8 mouse cellular contexts compared by ENCODE assay signal in the genomic region with DNA sequence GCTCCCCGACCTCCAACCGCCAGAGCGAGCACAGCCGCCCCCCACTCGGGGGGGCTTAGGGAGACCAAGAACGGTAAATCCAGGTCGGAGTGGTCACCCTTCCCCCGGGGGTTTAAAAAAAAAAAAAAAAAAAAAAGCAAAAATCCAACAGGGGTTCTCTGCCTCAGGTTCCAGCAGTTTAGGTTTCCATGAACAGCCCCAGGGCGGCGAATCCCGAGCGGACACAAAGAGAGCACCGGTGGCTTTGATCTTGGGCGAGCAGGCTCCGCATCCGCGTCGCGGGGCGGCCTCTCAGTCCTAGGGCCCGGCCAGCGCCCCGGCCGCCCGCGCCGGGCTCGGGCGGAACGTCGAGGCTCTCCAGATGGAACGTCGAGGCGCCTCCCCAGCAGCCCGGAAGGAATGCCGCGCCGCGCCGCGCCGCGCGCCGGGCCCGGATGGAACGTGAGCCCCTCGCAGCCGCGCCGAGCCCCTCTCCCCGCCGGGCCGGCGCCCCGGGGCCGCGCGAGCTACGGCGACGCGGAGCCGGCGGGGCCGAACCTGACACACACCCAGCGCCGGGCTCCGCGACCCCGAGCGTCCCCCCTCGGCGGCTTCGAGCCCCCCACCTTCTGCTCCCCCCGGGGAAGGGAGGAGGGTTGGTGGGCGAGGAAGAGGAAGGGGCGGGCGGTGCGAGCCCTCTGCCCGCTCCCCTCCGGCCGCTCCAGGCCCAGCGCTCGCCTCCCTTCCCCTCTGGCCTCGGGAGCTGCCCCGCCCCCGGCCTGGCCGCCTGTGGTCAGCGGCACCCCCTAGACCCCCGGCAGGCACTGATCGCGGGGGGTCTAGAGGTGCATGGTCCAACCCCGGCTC. TPM values are rescaled to one million over a fixed set of nuclear protein-coding genes. Genes with fewer than 3 reads are reported as not detected.
A peak's percentile ranks its signal among the peaks of the same experiment; 100 is the strongest.
DNase-seq lines count a peak whose midpoint lies in the region; ATAC-seq and TF ChIP-seq lines count a peak whose summit lies in the region.

A gene (minus strand): TSS at position 135 of the 846 bp plus-strand sequence.

- POLR2A ChIA-PET in Patski (lab: Charles Lee), result interaction anchor here (0.5 to 2.5 kb wide), 7 partner anchors 42 to 228 kb away, joined by 3 to 9 read pairs (median 4); a partner anchor contains a TSS

- H3K9me3 ChIP-seq in kidney, postnatal 0 days (replicated peaks; ENCODE audit: low read length), result no peaks in the 10 kb centered on the region
- H3K9me3 ChIP-seq in forebrain, embryonic 10.5 days, result no peaks in the 10 kb centered on the region
- no peaks in the 10 kb centered on the region for H3K9me3 ChIP-seq in midbrain, embryonic 12.5 days

- CTCF ChIA-PET in Patski (lab: Charles Lee), result interaction anchor here (1.1 kb wide), 2 partner anchors 22 to 123 kb away, joined by 3 read pairs; no protein-coding TSS in a partner anchor

- in situ Hi-C loops in Patski (cut with MboI; ENCODE audit: low pct_unique_long_range_greater_than_20kb), result no loop called here

- no peaks in the 10 kb centered on the region for H3K27me3 ChIP-seq in kidney, postnatal 0 days (ENCODE audit: insufficient read depth, low read length)
- no peaks in the 10 kb centered on the region for H3K27me3 ChIP-seq in Patski
- no peaks in the 10 kb centered on the region for H3K27me3 ChIP-seq in forebrain, embryonic 10.5 days (ENCODE audit: poor library complexity, severe bottlenecking)
- H3K27me3 ChIP-seq in midbrain, embryonic 12.5 days, result no peaks in the 10 kb centered on the region

- peak within 1 kb of the TSS; percentile 99 for H3K27ac ChIP-seq in kidney, postnatal 0 days
- H3K27ac ChIP-seq in forebrain, embryonic 10.5 days, result peak within 1 kb of the TSS; percentile 100
- peak within 1 kb of the TSS; percentile 96 for H3K27ac ChIP-seq in midbrain, embryonic 12.5 days (replicated peaks)

- peak within 1 kb of the TSS; percentile 99 for H3K4me3 ChIP-seq in kidney, postnatal 0 days (replicated peaks; ENCODE audit: low read depth, low read length)
- peak within 1 kb of the TSS; percentile 100 for H3K4me3 ChIP-seq in forebrain, embryonic 10.5 days
- H3K4me3 ChIP-seq in midbrain, embryonic 12.5 days, result peak within 1 kb of the TSS; percentile 99

- peak within 1 kb of the TSS; percentile 79 for H3K4me2 ChIP-seq in kidney, postnatal 0 days (ENCODE audit: low read length)
- H3K4me2 ChIP-seq in midbrain, embryonic 12.5 days (replicated peaks), result peak within 1 kb of the TSS; percentile 99

- peaks cover 20% of the 10 kb centered on the region; the same call in 1 of the 2 replicates for H3K4me1 ChIP-seq in kidney, postnatal 0 days (replicated peaks; ENCODE audit: insufficient read depth, low read length)
- peaks cover 49% of the 10 kb centered on the region for H3K4me1 ChIP-seq in forebrain, embryonic 10.5 days
- peaks cover 41% of the 10 kb centered on the region for H3K4me1 ChIP-seq in midbrain, embryonic 12.5 days

- peak within 1 kb of the TSS; percentile 99 for H3K9ac ChIP-seq in kidney, postnatal 0 days (ENCODE audit: low read depth, low read length)
- H3K9ac ChIP-seq in midbrain, embryonic 12.5 days (replicated peaks), result peak within 1 kb of the TSS; percentile 99

- DNase-seq in kidney, postnatal 0 days (ENCODE audit: low spot score), result peak; percentile 55
- DNase-seq in kidney, postnatal 10 days, result no peak
- no peak for DNase-seq in Patski (ENCODE audit: low read depth, low spot score)
- peak; percentile 35 for DNase-seq in forebrain, embryonic 10.5 days (ENCODE audit: extremely low spot score, low spot score)
- no peak for DNase-seq in heart, postnatal 25 days (ENCODE audit: low spot score)
- DNase-seq in left cerebral cortex, postnatal 4 days, result peak; percentile 20
- DNase-seq in urinary bladder, postnatal 14 days (ENCODE audit: low spot score), result no peak

- H3K36me3 ChIP-seq in kidney, postnatal 0 days (ENCODE audit: insufficient read depth, low read length), result peaks cover 4% of the 10 kb centered on the region; the same call in 1 of the 2 replicates
- peaks cover 19% of the 10 kb centered on the region for H3K36me3 ChIP-seq in forebrain, embryonic 10.5 days (replicated peaks)
- H3K36me3 ChIP-seq in midbrain, embryonic 12.5 days, result peaks cover 5% of the 10 kb centered on the region

- TF ChIP-seq CTCF in kidney, postnatal 0 days (IDR thresholded peaks at IDR 0.05; ENCODE audit: low read depth), result no peak
- TF ChIP-seq CTCF in Patski (IDR thresholded peaks at IDR 0.05), result no peak

- peak; percentile 31 for ATAC-seq in kidney, postnatal 0 days (replicated peaks; ENCODE audit: low FRiP score, low read depth)
- ATAC-seq in Patski, result no peak
- peak; percentile 28 for ATAC-seq in midbrain, embryonic 12.5 days (ENCODE audit: low FRiP score, low read depth)

- intact Hi-C loops in heart, postnatal 25 days (cut with DNase I), result no loop called here
- intact Hi-C loops in left cerebral cortex, postnatal 4 days (cut with DNase I), result no loop called here

- WGBS in kidney, postnatal 0 days, result under 1% methylated on average over 76 of the region's 94 CpGs
- WGBS in forebrain, embryonic 10.5 days, result under 1% methylated on average over 89 of the region's 94 CpGs
- under 1% methylated on average over 65 of the region's 94 CpGs for WGBS in midbrain, embryonic 12.5 days

RNA-seq across cellular contexts. Expression of the gene that starts here (rescaled TPM):
- 6.4 and 8.3 TPM in 2 replicates for polyA plus RNA-seq in kidney, postnatal 0 days (2015; fragmentation: Nextera tagmentation; extraction: Ambion mirVana)
- polyA plus RNA-seq in Patski (2021), result 29.6 TPM
- polyA plus RNA-seq in forebrain, embryonic 10.5 days (2016; fragmentation: Nextera tagmentation; extraction: Ambion mirVana), result 10.8 and 11.8 TPM in 2 replicates
- 10 to 100 TPM; 52.1 to 57.7 TPM for total RNA-seq in heart, postnatal 25 days (2021)
- total RNA-seq in left cerebral cortex, postnatal 4 days (2021), result 10 to 100 TPM; 74.2 to 74.4 TPM
- polyA plus RNA-seq in midbrain, embryonic 12.5 days (2016; fragmentation: Nextera tagmentation; extraction: Ambion mirVana), result 13.4 and 13.8 TPM in 2 replicates

Comparison
In these comparisons a context has a peak if more than half of its experiments do, and no peak if none do; other contexts are left out.
1. DNase-seq: peak in kidney, postnatal 0 days (single experiment), forebrain, embryonic 10.5 days (single experiment) and left cerebral cortex, postnatal 4 days (single experiment); none in kidney, postnatal 10 days (single experiment), Patski (single experiment), heart, postnatal 25 days (single experiment) and urinary bladder, postnatal 14 days (single experiment).
2. Peak in every context shown above with its lines, with median percentiles within 50 percentile points of each other: H3K27ac ChIP-seq and H3K4me3 ChIP-seq.